Mouse (Mus musculus) urinary bladder, postnatal 25 days (tissue): ENCODE measurements around the gene Grm1.
"Not testable (repeated sequence)": the region's sequence is repeated elsewhere in the genome, so short reads cannot be mapped to it uniquely, and the experiment has no call there.

Experiments
- DNase-seq: peaks from one replicate; pipeline ENCODE4 v3.0.0; 2022; ENCODE audit warnings: low spot score

Grm1 gene

GRCm38 (mm10) chr10:11081611-11082398 lies at the start of gene Grm1:
TSS of gene Grm1 (minus strand) at chr10:11082356.
- DNase-seq, result no peak

- DNase-seq, result no peak
These were observed 39.6 kb upstream of the Grm1 start for GRCm38 (mm10) chr10:11121781-11122180.

- DNase-seq, result no peak
These were observed 16.4 kb upstream of the Grm1 start for GRCm38 (mm10) chr10:11098475-11099044.

GRCm38 (mm10) chr10:11086348-11086747 lies 4.2 kb upstream of the Grm1 start:
- DNase-seq, result no peak

- DNase-seq, result no peak
These were observed 1.2 kb downstream of the Grm1 start for GRCm38 (mm10) chr10:11080725-11081610.

- DNase-seq, result no peak
These were observed 2.0 kb downstream of the Grm1 start for GRCm38 (mm10) chr10:11080013-11080724.

- no peak for DNase-seq
These were observed 2.6 kb downstream of the Grm1 start for GRCm38 (mm10) chr10:11079506-11079905.

GRCm38 (mm10) chr10:11065136-11065535 lies 17.0 kb downstream of the Grm1 start:
- DNase-seq, result no peak

- no peak for DNase-seq
These were observed 20.7 kb downstream of the Grm1 start for GRCm38 (mm10) chr10:11061318-11062071.

GRCm38 (mm10) chr10:11049361-11049760 lies 32.8 kb downstream of the Grm1 start:
- DNase-seq, result no peak

- DNase-seq, result not testable (repeated sequence)
These were observed 36.7 kb downstream of the Grm1 start for GRCm38 (mm10) chr10:11045421-11045820.

GRCm38 (mm10) chr10:11044455-11045106 lies 37.6 kb downstream of the Grm1 start:
- DNase-seq, result no peak

- DNase-seq, result no peak
These were observed 42.8 kb downstream of the Grm1 start for GRCm38 (mm10) chr10:11039323-11039722.

GRCm38 (mm10) chr10:11032221-11032620 lies 49.9 kb downstream of the Grm1 start:
- no peak for DNase-seq

GRCm38 (mm10) chr10:11025764-11026518 lies 56.2 kb downstream of the Grm1 start:
- DNase-seq, result no peak

- no peak for DNase-seq
These were observed 63.1 kb downstream of the Grm1 start for GRCm38 (mm10) chr10:11018970-11019531.

GRCm38 (mm10) chr10:11013653-11014052 lies 68.5 kb downstream of the Grm1 start:
- no peak for DNase-seq

GRCm38 (mm10) chr10:10996766-10997165 lies 85.4 kb downstream of the Grm1 start:
- no peak for DNase-seq

GRCm38 (mm10) chr10:10991708-10992107 lies 90.4 kb downstream of the Grm1 start:
- no peak for DNase-seq

GRCm38 (mm10) chr10:10971311-10971710 lies 110.8 kb downstream of the Grm1 start:
- no peak for DNase-seq
